ENCODE assay signal across 11 mouse cellular contexts in genomic region chrX:153974450-153974849, GRCm38 (mm10). TPM values are rescaled to one million over a fixed set of nuclear protein-coding genes. Genes with fewer than 3 reads are reported as not detected.
A peak's percentile ranks its signal among the peaks of the same experiment; 100 is the strongest.
DNase-seq lines count a peak whose midpoint lies in the region; TF ChIP-seq lines count a peak whose summit lies in the region.
"Had no signal": no experiment of that assay in that cellular context is flagged by ENCODE, and none has a peak within 500 bp of the region (broad histone marks: within the 10 kb centered on the region; RNA-seq: fewer than 3 reads in every experiment).

No protein-coding gene starts in this region.

- H3K27ac ChIP-seq in left cerebral cortex, adult 2 months, result no peak overlapping the region
- H3K27ac ChIP-seq: embryonic facial prominence, embryonic 15.5 days had no signal

- DNase-seq in embryo, embryonic 10 days (ENCODE audit: low spot score), result peak; percentile 11
- no peak for DNase-seq in embryo, embryonic 9.5 days (ENCODE audit: extremely low spot score)
- no peak for DNase-seq in left cerebral cortex, adult 2 months (ENCODE audit: extremely low spot score in 1 of 2, low spot score in 2 of 2)
- no peak for DNase-seq in left cerebral cortex, adult 18-20 months (ENCODE audit: low spot score in 2 of 2)
- peak; percentile 27 for DNase-seq in CD4-positive, CD25-positive, alpha-beta regulatory T cell, adult 2 months (ENCODE audit: low read depth, low spot score)
- peak; percentile 3 to 36 for DNase-seq in kidney, postnatal 4 days
- DNase-seq in urinary bladder, adult 18-20 months (ENCODE audit: low spot score in 2 of 2), result no peak
- DNase-seq in heart, adult 8-10 months (ENCODE audit: low spot score), result no peak
- DNase-seq: adrenal gland, adult 2 months; heart, adult 18-20 months had no signal

- intact Hi-C loops in left cerebral cortex, adult 2 months (cut with DNase I), result no loop called here

- TF ChIP-seq CTCF in left cerebral cortex, adult 2 months (IDR thresholded peaks at IDR 0.05), result peak; percentile 40

- H3K4me3 ChIP-seq in left cerebral cortex, adult 2 months, result no peak overlapping the region
- H3K4me3 ChIP-seq: embryonic facial prominence, embryonic 15.5 days had no signal

RNA-seq across cellular contexts. Expression of gene Samt1, which starts 38.0 kb away (rescaled TPM):
- total RNA-seq in left cerebral cortex, adult 2 months (2021), result not detected
- not detected for total RNA-seq in left cerebral cortex, adult 18-20 months (2021)
- total RNA-seq in heart, adult 8-10 months (2022), result not detected
- total RNA-seq: adrenal gland, adult 2 months; heart, adult 18-20 months had no signal

RNA-seq across cellular contexts. Expression of gene 4921511M17Rik, which starts 59.2 kb away (rescaled TPM):
- not detected for total RNA-seq in left cerebral cortex, adult 2 months (2021)
- total RNA-seq in left cerebral cortex, adult 18-20 months (2021), result not detected
- total RNA-seq in heart, adult 8-10 months (2022), result not detected
- total RNA-seq: adrenal gland, adult 2 months; heart, adult 18-20 months had no signal

Comparison
In these comparisons a context has a peak if more than half of its experiments do, and no peak if none do; other contexts are left out.
1. DNase-seq: peak in embryo, embryonic 10 days (single experiment), CD4-positive, CD25-positive, alpha-beta regulatory T cell, adult 2 months (single experiment) and kidney, postnatal 4 days (2 of 2); none in embryo, embryonic 9.5 days (single experiment), left cerebral cortex, adult 2 months (0 of 2), left cerebral cortex, adult 18-20 months (0 of 2), urinary bladder, adult 18-20 months (0 of 2) and heart, adult 8-10 months (single experiment).